Mouse (Mus musculus): ENCODE measurements around the gene Ttc16. TPM values are rescaled to one million over a fixed set of nuclear protein-coding genes. Genes with fewer than 3 reads are reported as not detected.
A peak's percentile ranks its signal among the peaks of the same experiment; 100 is the strongest.

Gene Ttc16
- under 1 TPM in 1 of 2 experiments, not detected in 1; 0.09 TPM for total RNA-seq (2021)
- long read RNA-seq, experiment 1, partial matches to known transcripts = 0 of 1 reads
- long read RNA-seq, experiment 1, other reads (novel, unspliced or antisense) = 1 of 1 reads
- long read RNA-seq, experiment 2 = 0 reads

DNA sequence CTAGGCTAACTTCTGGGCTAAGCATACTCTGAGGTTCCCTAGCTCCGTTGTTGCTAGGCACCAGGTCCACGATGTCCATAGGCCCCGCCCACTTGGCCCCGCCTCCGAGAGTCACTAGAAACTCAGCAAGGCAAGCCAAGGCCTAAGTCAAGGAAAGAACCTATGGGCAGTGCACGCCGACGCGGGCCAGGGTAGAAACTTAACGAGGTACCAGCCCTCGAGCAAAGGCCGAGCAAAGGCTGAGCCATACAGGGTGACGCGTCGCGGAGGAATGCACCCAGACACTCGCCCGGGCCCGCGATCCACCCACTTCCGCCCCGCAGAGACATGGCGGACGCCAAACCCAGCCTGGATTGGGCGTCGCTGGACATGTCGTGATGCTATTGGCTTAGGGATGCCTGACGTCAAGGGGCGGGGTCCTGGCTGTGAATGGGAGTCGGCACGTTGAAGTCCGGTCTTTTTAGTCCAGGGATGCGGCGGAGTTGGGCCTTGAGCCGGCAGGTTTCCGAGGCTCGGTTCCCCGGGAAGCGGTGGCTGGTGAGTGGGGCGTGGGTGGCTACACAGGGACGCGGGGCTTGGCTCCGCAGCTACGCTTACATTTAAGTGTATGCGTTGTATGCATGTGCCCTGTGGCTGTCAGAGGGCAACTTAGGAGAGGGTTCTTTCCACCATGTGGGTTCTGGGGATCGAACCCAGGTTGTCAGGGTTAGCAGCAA, at the start of gene Ttc16, which contains the start of gene Ptrh1:
Gene Ttc16 (minus strand): TSS at position 275 of the 716 bp plus-strand sequence.
Gene Ptrh1 (plus strand): TSS at position 428 of the 716 bp plus-strand sequence.
- DNase-seq (ENCODE audit: low spot score) = peak; percentile 98

DNA sequence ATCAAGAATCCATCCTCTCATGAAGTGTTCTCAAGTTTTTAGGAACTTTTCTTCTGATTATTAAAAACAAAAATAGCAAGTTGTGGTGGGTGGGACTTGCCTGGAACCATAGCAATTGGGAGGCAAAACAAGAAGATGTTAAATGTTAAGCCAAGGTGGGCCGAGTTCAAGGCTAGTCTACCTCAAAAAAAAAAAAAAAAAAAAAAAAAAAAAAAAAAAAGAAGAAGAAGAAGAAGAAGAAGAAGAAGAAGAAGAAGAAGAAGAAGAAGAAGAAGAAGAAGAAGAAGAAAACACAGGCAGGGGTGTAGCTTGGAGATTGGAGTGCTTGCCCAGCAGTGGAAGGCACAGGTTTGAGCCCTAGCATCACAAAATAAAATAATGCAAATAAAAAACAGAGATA, 49.3 kb upstream of the Ttc16 start:
- no peak for DNase-seq (ENCODE audit: low spot score)

DNA sequence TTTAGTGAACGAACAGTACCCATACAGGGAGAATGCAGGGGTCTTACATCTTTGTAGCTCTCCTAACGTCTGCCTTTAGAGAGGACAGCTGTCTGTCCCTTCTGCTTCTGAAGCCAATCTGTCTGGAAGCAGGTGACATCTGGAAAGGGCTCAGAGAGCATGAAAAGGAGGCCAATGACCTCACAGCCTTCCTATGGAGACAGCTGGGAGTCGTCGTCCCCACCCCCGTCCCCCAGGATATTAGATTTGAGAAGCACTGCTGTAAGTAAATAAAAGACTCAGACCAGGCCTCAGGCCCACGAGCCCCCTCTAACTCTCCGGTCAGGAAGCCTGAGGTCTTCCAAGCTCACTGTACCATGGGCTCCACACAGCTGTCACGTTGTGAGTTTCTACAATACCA, 48.7 kb upstream of the Ttc16 start:
- no peak for DNase-seq (ENCODE audit: low spot score)

DNA sequence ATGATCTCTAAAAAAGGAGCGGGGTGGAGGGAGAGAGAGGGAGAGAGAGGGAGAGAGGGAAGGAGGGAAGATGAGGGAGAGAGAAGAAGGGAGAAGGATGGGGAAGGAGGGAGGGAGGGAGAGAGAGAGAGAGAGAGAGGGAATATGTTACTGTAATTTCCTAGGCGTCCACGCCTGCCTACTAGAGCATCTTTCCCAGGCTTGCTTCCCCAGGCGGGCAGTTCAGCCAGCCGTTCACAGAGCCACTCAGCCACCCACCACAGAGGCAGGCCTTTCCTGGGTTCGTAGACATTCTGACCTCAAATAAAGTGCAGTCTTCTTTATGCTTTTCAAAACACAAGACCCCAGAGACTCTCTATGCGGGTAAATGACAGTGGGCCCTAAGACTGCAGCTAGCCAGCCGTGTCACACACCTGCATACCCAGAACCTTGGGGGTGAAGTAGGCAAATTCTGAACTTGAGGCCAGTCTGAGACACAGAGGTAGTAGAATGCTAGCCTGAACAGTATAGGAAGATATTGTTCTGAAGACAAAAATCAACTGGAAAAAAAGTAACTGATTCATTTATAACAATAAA, 48.2 kb upstream of the Ttc16 start:
- DNase-seq (ENCODE audit: low spot score) = no peak

DNA sequence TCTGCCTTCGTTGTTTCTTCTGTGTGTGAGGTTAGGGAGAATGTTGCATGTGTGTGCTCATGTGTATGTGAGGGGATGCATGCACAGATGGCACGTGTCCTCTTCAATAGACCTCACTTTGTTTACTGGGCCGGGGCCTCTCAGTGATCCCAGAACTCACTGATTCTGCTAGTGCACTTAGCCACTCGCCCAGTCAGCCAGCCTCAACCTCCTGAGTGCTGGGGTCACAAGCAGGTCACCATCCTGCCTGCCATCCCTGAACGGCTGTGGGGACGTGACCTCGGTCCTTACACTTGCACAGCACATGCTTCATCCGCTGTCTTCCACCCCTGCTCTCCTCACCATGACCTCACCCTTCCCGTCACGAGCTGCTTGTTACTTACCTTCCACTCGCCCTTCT, 47.7 kb upstream of the Ttc16 start:
- DNase-seq (ENCODE audit: low spot score) = no peak

DNA sequence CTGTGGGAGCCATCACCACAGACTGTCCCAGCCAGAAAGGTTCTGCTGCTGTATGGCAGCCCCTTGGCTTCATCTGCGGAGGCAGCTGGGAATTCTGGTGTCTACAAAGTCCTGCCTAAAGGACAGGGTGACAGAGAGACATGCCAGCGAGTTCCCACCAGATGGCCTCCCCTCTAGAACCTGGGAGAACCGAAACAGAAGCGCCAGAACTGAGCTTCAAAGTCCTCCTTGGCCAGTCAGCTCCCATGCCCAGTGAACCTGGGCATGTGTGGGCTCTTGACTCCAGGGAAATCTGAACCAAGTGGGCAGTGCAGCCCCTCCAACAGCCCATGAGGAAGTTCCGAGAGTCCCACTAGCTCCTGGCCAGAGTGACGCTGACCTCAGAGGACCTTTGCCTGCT, 47.2 kb upstream of the Ttc16 start:
- no peak for DNase-seq (ENCODE audit: low spot score)

DNA sequence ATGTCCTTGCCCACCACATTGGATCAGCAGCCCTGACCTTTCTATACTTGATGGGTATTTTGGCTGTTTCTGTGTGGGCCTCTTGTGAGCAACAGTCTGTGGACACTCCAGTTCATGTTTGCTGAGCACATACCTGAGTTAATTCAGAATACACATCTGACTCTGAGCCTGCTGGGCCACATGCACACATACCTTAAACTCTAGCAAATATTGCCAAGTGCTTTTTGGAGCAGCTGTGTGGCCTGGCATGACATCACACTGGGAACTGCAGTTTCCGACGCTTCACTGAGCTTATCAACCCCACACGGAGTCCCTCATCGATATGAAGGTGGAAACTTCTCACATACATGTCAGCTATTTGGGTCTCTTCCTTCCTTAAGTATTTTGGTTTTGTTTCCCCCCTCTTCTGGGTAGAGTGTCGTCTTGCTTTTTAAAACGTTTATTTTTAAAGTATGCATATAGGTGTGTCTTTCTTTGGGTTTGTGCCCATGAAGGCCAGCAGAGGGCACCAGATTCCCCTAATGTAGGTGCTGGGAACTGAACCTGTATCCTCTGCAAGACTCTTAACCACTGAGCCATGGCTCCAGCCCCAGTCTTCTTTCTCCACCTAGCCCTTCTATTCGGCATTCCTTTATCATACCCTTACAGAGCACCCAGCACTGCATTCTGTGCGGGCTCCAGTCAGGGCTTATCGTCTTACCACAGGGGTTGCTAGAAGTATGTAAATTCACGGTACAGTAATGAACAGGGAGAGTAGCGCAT, 45.8 kb upstream of the Ttc16 start:
- peak; percentile 12 for DNase-seq (ENCODE audit: low spot score)

DNA sequence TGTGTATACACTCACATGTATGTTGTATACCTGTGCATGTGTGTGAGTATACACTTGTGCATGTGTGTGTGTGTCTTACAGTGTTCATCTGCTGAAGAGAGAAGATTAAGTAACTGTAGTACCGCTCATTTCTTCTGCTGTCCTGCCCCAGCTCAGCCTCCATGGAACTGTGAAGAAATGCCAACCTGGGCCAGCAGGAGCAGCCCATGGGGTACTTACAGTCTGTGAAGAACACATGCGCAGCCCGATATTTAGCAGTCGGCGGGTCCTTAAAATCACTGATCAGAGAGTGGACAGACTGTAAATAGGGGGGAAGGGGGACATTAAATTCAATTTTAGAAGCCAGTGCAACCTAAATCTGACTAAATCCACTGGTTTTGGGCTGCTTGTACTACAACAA, 42.8 kb upstream of the Ttc16 start:
- no peak for DNase-seq (ENCODE audit: low spot score)

DNA sequence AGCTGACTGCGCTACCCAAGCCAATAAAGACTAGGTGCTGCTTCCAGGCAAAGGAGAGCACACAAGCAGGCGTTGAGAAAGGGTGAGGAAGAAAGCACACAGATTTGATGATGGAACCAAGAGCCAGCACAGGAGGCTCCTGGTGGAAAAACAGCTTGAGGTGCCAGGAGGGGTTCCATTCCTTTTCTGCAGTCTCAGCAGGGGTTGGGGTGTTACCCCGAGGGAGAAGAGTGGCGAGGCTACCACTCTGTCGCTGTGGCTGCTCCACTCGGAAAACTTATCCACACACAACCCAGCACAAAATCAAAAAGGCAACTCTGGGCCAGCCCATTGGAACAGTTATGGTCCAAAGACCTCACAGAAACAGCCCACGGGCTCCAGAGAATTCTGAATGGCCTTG, 42.2 kb upstream of the Ttc16 start:
- no peak for DNase-seq (ENCODE audit: low spot score)

DNA sequence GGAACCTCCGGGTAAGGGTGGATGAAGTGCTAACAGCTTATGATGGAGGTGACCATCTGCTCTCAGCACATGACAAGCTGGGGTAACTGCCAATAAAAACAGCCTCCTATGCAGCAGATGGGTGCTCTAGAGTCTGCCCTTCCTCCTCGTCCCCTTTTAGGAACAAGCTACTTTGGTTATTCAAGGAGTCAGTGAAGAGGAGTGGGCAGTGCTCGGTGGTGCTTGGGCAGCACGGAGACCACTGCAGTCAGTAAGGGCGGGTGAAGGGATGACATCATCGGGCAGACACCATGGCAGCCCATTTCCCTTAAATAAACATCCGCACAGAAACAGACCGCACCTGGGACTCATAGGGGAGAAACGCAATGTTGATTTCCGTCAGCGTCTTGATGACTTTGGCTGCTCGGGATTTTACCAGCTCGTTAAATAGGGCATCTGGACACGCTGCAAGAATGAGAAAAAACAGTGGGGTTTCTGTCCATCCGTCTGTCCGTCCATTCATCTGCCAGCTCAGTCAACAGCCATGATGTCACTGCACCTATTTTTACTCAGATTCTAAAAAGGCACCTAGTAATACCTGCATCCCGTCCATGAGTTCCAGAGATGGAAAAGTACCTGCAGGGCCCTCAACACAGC, 41.6 kb upstream of the Ttc16 start:
- DNase-seq (ENCODE audit: low spot score) = peak; percentile 20

DNA sequence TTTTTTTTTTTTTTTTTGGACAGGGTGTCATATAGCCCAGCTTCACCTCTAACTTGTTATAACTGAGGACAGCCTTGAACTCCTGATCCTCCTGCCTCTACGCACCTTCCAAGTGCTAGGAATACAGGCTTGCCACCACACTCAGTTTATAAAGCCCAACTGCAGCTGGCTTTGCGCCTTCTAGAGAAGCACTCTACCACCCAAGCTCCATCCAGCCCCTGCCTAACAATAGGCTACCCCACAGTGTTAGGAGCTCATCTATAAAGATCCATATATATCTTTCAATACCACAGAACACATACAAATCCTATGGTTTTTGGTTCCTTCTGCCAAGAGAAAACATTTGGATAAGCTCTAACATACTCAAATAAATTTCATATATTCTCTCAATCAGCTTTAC, 41.1 kb upstream of the Ttc16 start:
- DNase-seq (ENCODE audit: low spot score) = no peak

DNA sequence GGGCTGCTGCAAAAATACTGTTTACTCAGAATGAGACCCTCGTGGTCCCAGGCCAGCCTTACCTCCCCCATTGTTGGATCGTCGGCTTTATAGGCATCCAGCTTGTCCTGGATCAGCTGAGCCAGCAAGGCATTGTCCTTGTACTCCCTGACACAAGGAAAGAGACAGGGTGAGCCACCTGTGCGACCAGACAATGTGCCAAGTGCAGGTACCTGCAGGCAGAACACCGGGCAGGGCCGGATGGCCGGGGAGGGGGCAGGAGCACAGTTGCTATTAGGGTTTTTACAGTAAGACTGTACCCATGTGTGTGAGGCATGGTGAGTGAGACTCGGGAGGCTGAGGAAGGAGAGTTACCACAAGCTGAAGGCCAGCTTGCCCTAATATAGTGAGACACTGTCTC, 36.5 kb upstream of the Ttc16 start:
- no peak for DNase-seq (ENCODE audit: low spot score)

DNA sequence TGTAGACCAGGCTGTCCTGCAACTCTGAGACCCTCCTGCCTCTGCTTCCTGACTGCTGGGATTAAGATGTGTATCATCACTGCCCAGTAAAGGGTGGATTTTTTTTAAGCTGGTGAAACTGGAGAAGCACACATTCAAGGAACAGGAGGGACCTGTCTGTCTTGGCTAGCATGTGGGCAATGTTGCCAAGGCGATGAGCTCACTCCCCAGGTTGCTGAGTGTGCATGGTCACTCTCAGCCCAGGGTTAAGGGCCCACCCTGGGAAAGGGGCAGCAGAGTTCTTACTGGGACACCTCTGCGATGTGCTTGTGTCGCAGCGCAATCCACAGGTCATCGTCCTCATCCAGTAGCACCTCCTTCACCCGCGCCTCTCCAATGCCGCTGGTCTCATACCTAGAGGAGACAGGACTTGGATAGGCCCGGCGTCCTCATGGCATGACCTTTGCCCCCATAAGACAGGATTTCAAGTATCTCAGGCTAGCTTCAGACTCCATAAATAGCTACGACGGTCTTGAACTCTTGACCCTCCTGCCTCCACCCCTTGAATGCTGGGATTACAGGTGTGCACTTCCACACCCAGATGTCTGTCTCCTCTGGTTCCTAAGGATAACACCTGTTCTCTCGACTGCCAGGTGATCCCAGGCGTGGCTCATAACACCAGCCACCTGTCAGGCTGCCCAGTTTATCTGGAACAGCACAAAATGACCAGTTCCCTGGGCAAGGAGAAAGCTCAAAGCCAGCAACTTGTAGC, 33.6 kb upstream of the Ttc16 start:
- DNase-seq (ENCODE audit: low spot score) = no peak

DNA sequence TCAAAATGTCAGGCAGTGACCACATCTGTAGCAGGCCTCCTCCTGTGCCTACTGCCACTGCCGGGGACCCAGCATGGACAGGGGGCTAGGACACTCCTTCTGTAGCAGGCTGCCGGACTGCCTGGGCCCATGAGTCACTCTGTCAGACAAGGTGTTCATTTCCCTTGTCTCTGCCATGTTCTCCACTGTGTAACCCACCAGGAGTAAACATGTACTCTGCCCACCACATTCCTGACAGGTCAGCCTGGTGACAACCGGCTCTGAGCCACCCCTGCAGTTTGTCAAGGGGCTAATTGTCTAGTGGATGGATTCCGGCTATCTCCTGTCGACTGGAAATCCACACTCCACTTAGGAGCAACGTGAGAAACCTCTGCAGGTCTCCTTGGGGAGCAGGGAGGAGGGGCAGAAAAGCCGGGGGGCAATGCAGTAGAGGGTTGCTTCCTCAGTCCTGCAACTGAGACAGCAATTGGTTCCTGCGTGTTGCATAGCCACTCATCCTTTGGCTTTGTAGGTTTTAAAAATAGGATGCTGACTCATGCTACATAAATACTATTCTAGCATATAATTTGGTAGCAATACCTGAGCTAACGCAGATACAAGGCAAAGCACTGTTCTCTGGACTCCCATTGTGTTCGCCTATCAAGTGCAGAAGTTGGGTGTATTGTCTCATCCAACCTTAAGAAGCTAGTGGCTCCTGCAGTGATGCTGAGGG, 23.0 kb upstream of the Ttc16 start:
- DNase-seq (ENCODE audit: low spot score) = no peak

DNA sequence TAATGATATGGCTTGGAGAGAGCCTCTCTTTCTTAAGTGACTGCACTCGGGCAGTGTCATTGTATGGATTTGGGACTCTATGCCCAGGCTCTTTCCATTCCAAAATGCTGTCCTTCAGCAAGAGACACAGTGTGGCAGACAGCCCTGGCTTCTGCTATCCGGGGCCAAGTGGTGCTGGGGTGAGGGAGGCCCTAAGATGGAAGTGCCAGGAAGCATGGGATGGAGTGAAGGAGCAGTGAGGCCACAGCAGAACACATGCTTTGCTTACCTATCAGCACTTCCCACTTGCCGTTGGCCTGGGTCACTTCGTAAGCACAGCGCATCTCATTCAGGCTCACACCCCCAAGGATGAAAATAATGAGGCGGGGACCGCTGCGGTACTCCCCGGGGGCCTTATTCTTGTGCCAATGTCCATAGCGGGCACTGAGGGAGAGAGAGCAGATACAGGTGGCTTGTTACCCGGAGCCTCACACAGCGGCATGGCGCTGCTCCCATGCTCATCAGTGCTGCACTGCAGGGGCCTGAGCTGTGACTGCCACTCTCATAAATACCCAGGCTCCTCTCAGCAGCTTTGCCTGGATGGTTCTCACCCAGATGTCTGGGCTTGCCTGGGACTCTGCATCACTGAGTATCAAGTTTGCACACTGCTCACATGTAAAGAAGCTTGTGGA, 20.4 kb upstream of the Ttc16 start:
- no peak for DNase-seq (ENCODE audit: low spot score)

DNA sequence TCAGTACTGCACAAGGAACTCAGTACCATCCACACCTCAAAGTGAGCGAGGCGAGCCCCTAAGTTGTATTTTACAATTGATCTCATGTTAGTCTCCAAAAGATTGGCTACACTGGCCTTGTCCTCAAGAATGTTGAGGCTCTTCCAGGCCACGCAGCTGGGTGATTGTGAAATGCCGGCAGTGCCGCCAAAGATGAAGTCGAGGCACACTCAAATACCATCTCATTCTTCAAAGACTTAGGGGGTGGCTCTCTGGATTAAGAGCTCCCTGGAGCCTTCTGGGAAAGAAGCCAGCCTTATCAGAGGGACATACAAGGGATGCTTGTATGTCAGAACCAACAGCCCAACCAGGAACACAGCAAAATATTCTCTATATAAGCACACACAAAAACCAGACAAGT, 15.9 kb upstream of the Ttc16 start:
- DNase-seq (ENCODE audit: low spot score) = peak; percentile 80

DNA sequence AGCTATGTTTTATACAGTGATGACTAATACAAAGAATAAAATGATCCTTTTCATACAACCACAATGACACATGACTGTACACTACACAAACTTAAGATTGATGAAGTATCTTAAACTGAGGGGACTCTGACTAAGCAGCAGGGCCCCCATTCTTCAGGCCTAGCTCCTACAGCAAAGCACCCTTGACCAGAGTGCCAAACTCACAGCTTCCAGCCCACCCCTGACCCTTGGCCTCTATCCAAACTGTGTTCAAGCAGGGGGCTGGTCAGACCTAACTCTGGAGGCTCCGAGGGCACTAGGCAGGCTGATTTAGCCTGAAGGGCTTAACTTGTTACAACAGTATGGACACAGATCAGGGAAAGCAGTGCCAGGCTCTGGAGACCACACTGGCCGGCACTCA, 13.1 kb upstream of the Ttc16 start:
- DNase-seq (ENCODE audit: low spot score) = no peak

DNA sequence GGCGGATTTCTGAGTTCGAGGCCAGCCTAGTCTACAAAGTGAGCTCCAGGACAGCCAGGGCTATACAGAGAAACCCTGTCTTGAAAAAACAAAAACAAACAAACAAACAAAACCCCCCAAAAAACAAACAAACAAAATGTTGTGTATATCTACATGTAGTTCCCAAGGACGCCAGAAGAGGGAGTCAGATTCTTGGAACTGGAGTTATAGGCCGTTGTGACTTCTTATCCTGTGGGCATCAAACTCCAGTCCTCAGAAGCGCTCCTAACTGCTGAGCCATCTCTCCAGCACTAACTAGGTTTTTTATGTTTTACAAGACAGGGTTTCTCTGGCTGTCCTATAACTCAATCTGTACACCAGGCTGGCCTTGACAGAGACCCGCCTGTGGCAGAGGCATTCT, 11.7 kb upstream of the Ttc16 start:
- peak; percentile 36 for DNase-seq (ENCODE audit: low spot score)

DNA sequence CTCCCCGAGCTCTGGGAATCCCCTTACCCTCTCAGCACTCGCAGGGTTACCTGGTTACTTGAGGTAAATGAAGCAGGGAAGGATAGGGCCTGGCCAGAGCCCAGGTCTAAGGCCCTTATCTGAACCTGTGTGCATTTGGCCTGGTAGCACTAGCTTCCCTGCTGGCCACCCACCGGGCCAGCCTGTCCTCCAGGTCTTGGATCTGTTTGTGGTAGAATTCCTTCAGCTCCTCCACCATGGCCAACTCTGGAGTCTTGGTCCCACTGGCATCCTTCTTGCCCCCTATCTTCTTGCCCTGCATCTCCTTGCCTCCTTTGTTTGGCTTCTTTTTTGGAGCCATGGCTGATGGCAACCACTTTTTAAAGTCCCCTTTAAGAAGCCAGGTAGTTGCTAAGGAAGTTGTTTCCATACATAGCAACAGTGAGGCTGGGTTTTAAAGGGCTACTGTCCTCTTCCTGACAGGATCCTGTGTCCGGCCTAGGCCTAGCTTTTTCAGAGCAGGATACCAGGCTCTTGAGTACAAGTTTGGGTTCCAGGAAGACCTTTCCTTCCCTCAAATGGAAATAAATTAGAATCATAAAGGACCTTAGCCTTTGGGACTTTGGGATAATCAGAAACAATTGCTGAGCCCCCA, 8.7 kb upstream of the Ttc16 start, which contains the start of gene Cfap157:
Gene Cfap157 (minus strand): TSS at position 381 of the 634 bp plus-strand sequence.
- peak; percentile 43 for DNase-seq (ENCODE audit: low spot score)

Data from gastrocnemius, adult 18-20 months (tissue).